Mouse (Mus musculus): ENCODE measurements around the gene Dnm1.
"Not testable (repeated sequence)": the region's sequence is repeated elsewhere in the genome, so short reads cannot be mapped to it uniquely, and the experiment has no call there.

Dnm1 gene

DNA sequence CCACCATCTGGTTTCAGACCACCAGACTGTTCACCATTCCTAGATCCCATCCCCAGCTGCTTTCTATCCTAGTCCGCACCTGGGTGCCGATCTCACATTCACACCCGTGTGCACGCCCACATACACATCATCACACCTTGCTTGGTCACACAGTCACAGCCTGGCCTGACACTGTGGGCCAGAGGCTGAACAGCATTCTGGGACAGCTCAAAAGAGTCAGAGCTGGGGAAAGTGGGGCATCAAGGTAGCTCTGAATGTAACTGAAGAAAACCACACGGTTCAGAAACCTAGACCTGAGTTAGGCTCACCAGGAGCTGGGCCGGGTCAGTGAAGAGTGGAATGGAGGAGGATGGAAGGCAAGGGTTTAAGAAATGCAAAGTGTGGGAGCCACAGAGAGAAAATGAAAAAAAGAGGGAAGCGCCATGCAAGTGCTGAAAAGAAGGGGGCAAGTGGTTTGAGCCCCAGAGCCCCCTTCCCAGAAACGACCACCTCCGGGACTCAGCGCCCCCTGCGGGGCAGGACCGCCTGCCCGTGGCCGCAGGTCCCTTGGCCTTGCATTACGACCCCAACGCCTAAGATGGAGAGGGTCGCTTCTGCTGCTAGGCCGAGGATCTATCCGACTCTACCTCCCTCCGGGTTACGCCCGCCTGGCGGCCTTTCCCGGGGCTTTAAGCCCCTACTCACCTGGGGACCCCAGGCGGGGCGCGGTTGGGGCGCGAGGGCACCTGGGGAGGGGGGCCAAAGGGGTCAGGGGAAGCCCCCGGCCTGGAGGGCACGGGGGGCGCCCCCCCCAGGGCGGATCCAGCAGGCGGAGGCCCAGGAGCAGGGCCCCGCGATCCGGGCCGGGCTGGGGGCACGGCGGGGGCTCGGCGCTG, 41.5 kb downstream of the Dnm1 start:
- DNase-seq (ENCODE audit: low spot score), result no peak

GRCm38 (mm10) chr2:32310096-32310845, 42.9 kb downstream of the Dnm1 start:
- no peak for DNase-seq (ENCODE audit: low spot score)

DNA sequence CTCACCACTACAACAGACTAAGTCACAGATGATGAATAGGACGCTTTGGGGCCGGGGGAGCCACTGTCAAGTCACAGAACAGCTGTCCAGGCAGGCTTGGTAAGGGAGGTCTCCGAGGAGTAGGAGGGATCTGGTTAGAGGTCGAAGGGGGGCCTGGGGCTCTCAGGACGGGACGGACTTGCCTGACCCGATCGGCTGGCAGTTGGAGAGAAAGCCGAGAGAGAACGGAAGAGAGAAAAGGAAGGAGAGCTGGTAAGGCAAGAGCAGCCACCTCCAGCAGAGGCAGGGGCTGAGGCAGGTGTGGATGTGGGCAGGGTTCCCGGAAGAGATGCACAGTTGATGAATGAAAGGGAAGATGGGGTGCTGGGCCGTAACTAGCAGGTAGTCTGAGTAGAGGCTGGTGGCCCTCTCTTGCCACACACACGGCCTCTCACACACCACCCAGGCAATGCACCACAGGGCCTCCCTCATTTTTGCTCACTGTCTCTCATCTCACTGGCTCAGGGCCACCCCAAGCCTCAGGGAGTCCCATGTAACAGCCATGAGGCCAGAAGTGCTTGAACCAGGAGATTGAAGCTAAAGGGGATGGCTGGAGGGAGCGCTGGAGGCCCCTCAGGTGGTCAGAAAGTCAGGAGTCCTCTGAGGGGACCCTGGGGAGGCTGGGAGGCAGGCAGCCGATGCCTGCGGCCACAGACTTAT, 44.1 kb downstream of the Dnm1 start:
- DNase-seq (ENCODE audit: low spot score), result no peak

DNA sequence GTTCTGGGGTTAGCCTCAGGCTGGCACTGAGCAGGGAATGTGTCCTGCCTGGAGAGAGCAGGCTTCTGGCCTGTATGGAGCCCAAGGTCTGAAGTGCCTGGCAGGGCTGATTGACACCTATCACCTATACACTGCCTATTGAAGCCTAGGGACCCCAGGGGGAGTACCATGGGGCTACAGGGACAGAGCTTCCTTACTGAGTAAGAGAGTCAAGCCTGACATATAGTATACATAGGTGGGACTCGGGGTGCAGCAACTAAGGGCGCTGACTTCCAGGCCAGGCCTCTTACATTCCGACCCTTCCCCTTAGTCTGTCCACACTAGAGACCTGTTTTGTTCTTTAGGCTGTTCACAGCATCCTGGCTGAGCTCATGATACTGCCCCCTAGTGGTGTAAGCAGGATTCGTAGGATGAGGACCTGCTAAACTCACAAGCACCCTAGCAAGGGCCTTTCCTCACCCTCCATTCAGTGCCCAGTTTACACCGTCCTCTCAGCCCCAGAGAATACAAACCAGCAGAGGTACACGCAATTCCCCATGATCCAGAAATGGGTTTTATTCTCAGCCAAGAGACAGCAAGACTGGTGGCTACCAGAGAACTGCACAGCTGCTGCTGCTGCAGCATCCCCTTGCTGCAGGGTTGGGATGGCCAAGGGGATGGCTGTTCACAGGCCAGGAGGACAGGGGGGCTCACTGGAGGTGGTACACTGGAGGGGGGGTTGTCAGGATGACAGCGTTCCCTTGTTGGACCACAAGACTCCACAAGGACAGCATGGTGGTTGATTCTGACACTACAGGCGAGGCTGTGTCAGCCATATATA, 45.0 kb downstream of the Dnm1 start:
- DNase-seq (ENCODE audit: low spot score), result no peak

DNA sequence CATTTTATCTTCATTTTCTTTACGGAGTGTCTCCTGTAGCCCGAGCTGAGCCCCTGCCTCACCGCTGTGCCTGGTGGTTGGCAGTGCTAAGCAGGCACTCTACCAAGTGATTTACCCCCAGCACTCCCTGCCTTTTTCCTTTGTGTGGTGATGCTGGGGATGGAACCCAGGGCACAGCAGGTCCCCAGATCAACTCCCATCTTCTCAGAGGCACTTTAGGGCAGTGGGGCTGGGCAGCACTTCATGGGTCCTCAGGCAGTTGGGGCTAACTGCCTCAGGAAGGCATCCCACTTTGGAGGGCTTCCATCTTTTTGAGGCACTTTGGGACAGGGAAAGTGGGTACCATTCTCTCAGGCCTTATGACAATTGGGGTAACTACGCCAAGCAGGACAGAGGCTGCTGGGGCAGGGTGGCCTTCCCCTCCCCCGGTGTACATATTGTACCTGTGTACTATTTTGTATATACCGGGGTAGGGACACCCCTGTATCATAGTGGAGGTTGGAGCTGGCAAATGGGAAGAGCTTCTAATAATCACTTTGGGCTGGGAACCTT, 45.8 kb downstream of the Dnm1 start:
- no peak for DNase-seq (ENCODE audit: low spot score)

GRCm38 (mm10) chr2:32306176-32306575, 47.0 kb downstream of the Dnm1 start:
- DNase-seq (ENCODE audit: low spot score), result no peak

DNA sequence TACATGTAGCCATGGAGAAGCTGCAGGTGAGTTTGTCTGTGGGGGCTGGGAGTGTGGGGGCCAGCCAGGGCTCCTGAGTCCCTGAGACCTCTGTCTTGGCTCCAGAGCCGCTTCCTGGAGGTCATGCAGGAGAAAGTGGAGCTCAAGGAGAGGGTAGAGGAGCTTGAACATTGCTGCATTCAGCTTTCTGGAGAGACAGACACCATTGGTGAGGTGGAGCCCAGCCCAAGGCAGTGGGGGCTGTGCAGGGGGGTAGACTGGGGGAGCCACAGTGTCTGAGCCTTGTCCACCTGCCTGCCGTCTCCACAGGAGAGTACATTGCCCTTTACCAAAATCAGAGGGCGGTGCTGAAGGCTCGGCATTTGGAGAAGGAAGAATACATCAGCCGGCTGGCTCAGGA, 47.5 kb downstream of the Dnm1 start:
- DNase-seq (ENCODE audit: low spot score), result no peak

DNA sequence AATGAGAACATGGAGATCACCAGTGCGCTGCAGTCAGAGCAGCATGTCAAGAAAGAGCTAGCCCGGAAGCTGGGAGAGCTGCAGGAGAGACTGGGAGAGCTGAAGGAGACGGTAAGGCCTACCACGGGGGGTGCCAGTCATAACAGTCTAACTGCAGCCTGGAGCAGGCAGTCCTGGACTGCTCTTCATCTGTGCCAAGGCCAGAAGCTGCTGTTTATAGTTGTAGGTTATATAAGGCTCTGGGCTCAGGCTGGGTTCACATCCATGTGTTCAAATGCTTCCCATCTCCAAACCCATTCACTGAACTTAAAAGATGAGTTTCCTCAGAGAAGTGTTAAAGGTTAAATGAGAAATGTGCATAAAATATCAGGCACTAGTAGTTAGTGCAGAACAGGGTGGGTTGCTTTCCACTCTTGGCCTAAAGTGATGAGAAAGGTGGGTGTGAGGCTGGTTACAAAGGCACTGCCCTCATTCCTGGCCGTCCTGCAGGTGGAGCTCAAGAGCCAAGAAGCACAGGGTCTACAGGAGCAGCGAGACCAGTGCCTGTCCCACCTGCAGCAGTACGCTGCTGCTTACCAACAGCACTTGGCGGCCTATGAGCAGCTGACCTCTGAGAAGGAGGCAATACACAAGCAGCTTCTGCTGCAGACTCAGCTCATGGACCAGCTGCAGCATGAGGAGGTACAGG, 48.8 kb downstream of the Dnm1 start:
- no peak for DNase-seq (ENCODE audit: low spot score)

DNA sequence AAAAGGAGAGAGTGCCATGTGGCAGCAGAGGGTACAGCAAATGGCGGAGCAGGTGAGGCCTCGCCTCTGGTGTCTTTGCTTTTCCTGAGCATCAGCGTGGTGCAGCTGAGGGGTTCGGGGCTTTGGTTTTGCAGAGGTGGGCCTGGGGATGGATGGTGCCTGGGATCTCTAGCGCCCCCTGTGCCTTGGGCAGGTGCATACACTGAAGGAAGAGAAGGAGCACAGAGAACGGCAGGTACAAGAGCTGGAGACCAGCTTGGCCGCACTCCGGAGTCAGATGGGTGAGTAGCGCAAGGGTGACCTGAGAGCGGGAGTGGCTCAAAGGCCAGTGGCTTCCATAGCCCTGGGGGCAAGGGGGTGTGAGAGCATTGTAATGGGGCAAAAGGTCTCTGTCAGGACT, 50.2 kb downstream of the Dnm1 start:
- no peak for DNase-seq (ENCODE audit: low spot score)

DNA sequence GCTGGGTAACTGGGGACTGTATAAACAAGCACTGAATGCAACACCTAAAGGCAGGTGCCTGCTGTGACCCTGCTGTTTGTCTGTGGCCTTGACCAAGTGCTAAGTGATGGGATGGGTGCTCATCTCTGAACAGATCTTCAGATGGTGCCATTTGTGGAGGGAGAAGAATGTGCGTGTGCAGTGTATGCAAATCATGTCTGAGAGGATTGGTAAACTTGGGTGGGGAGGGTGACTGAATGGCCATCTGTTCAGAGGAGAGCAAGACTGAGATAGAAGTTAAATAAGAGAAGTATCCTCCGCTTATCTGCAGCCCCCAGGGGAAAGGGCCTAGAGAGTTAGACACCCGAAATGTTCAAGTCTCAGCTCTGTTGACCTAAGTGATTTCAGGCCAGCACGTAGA, 53.7 kb downstream of the Dnm1 start:
- no peak for DNase-seq (ENCODE audit: low spot score)

- not testable (repeated sequence) for DNase-seq (ENCODE audit: low spot score)
Measured at GRCm38 (mm10) chr2:32295842-32296241, 57.3 kb downstream of the Dnm1 start.

GRCm38 (mm10) chr2:32295285-32295684, 57.9 kb downstream of the Dnm1 start:
- DNase-seq (ENCODE audit: low spot score), result no peak

DNA sequence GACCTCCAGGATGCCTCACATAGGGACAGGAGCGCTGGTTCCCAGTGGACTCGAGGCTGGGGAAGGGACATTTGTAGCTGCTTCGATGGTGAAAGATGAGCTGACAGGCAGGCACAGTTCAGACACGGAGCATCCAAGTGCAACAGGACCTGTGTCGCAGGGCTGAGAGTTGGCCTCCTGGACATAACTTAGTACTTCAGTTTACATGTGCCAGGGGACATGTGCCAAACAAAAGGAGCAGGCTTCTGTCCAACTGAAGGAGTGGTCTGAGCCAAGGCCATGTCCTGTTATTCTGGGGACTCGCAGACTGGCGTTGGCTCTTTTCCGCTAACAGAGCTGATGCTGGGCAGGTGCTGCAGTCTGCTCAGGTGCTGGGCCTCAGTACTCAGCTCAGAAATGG, 58.8 kb downstream of the Dnm1 start:
- DNase-seq (ENCODE audit: low spot score), result no peak

DNA sequence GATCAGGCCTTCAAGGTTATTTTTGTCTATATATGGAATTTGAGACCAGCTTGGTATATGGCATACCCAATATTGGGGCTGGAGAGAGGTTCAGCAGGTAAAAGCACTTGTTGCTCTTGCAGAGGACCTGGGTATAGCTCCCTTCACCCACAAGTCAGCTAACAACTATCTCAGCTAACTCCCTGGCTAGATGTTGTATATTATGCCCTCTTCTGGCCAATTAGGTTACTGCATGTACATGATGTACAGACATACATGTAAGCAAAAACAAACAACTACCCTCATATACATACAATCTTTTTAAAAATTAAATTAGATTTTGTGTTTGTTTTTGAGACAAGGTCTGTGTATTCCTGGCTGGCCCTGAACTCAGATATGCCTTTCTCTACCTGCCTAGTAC, 63.6 kb downstream of the Dnm1 start:
- DNase-seq (ENCODE audit: low spot score), result no peak

GRCm38 (mm10) chr2:32288371-32288931, 64.7 kb downstream of the Dnm1 start:
- DNase-seq (ENCODE audit: low spot score), result no peak

GRCm38 (mm10) chr2:32287923-32288367, 65.2 kb downstream of the Dnm1 start, which contains the start of gene Swi5:
Swi5 (minus strand) TSS chr2:32288075.
- DNase-seq (ENCODE audit: low spot score), result peak; percentile 98

GRCm38 (mm10) chr2:32287334-32287840, 65.8 kb downstream of the Dnm1 start, which contains the start of gene Golga2:
Golga2 (plus strand) TSS chr2:32287384.
- DNase-seq (ENCODE audit: low spot score), result no peak

- DNase-seq (ENCODE audit: low spot score), result no peak
Measured at GRCm38 (mm10) chr2:32283986-32284385, 69.2 kb downstream of the Dnm1 start.

DNA sequence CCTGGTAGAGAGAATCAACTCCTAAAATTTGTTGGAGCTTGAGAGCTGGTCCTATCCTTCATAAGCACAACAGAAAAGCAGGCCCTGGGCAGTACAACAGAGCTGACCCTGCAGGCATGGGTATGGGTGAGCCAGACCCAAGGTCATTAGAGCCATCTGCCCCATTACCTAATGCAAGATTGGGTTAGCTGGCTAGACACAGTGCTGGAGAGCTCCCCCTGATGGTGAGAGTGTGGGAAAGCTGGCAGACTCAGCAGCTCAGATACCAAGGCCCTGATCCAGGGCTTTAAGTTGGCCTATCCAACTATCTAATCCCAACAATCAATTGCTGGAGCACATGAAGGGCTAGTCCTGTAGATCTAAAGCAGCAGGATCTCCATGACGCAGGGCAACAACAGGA, 70.4 kb downstream of the Dnm1 start:
- DNase-seq (ENCODE audit: low spot score), result no peak

GRCm38 (mm10) chr2:32282289-32282688, 70.8 kb downstream of the Dnm1 start:
- DNase-seq (ENCODE audit: low spot score), result no peak

Data from urinary bladder, postnatal 10 days (tissue).